Mouse (Mus musculus) hindbrain, embryonic 11.5 days (tissue): Measurements from ENCODE around the gene Dvl1. TPM values are rescaled to one million over a fixed set of nuclear protein-coding genes. Genes with fewer than 3 reads are reported as not detected.
A peak's percentile ranks its signal among the peaks of the same experiment; 100 is the strongest.

Experiments used
- ATAC-seq: fragments of 200-750 bp; cut with Nextera tagmentation; 2 replicates; pipeline ENCODE4 v1.8.0; 2017; ENCODE audit warnings: mild to moderate bottlenecking, moderate TSS enrichment, moderate library complexity; ENCODE audit not compliant: low FRiP score
- DNase-seq: peaks from one replicate; pipeline ENCODE4 v3.0.0-alpha.2; 2015; ENCODE audit warnings: low spot score
- H3K27ac ChIP-seq: fragments of 300-500 bp; sonication (generic); 2 replicates; pipeline ENCODE4 v1.5.1; 2014; ENCODE audit warnings: mild to moderate bottlenecking, low read depth, low read length
- H3K27me3 ChIP-seq: fragments of 300-500 bp; sonication (generic); 2 replicates; pipeline ENCODE4 v1.6.1; 2014; ENCODE audit warnings: mild to moderate bottlenecking, low read length, moderate library complexity, mixed read lengths; ENCODE audit not compliant: control insufficient read depth, insufficient read depth
- H3K36me3 ChIP-seq: fragments of 300-500 bp; sonication (generic); 2 replicates; pipeline ENCODE4 v1.6.1; 2014; ENCODE audit warnings: mild to moderate bottlenecking, low read length, moderate library complexity, mixed read lengths; ENCODE audit not compliant: control insufficient read depth, insufficient read depth
- H3K4me1 ChIP-seq: fragments of 300-500 bp; sonication (generic); replicated peaks from 2 replicates; pipeline ENCODE4 v1.6.1; 2014; ENCODE audit warnings: low read length, mixed read lengths; ENCODE audit not compliant: control insufficient read depth, insufficient read depth
- H3K4me2 ChIP-seq: fragments of 300-500 bp; sonication (generic); replicated peaks from 2 replicates; pipeline ENCODE4 v1.6.1; 2014; ENCODE audit warnings: mild to moderate bottlenecking, low read depth, low read length
- H3K4me3 ChIP-seq: fragments of 300-500 bp; sonication (generic); 2 replicates; pipeline ENCODE4 v1.5.1; 2014; ENCODE audit warnings: low read depth, low read length
- H3K9ac ChIP-seq: fragments of 300-500 bp; sonication (generic); 2 replicates; pipeline ENCODE4 v1.6.1; 2014; ENCODE audit warnings: low read depth, low read length
- H3K9me3 ChIP-seq: fragments of 300-500 bp; sonication (generic); 2 replicates; pipeline ENCODE4 v1.6.1; 2016; ENCODE audit warnings: low read length; ENCODE audit not compliant: control insufficient read depth
- WGBS: fragments of 180-500 bp; shearing (Covaris S2); extraction: QIAGEN DNeasy Blood & Tissue Kit; methylation state at CpG from one replicate; pipeline ENCODE4 v1.1.7; 2014; 5-methylcytosine and 5-hydroxymethylcytosine counted together
- polyA plus RNA-seq: library from polyadenylated mRNA; unstranded; fragments of >200 nt; fragmentation: Nextera tagmentation; extraction: Ambion mirVana; gene quantifications from 2 replicates; pipeline ENCODE4 v1.2.1, GENCODE M21; 2014

Dvl1 gene
- polyA plus RNA-seq, 1 experiment from 2014 or later, result 7.5 TPM

DNA sequence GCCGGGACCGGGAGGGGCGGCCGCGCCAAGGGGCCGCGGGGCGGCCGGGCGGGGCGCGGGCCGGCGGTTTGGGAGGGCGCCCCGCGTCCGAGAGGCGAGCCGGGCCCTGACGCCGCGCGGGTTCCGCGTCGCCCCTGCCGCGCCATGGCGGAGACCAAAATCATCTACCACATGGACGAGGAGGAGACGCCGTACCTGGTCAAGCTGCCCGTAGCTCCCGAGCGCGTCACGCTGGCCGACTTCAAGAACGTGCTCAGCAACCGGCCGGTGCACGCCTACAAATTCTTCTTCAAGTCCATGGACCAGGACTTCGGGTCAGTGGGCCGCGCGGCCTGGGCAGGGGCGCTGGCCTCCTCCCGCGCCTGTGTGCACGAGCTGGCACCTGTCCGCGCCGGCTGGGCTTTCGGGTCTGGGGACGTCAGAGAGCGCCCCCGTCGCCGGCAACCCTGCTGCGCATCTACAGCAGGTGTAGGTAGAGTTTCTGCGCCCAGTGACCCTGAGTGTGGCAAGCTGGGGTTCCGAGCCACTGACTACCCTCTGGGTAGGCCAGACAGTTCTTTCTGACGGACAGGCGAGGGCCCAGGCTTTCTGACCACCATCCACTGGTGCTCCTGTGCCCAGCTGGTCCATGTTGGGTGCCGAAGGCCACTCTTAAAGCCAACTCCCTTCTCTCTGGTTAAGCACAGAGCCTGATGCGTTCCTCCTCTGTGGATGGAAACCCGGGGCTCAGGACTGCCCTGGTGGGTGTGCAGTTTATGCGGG is 570 bp downstream of the Dvl1 start:
- Histone ChIP-seq H3K4me2 (peak overlapping the region; percentile 78), H3K36me3 (no peaks in the 10 kb centered on the region), H3K4me1 (peaks cover 7% of the 10 kb centered on the region), H3K27me3 (no peaks in the 10 kb centered on the region), H3K4me3 (peak overlapping the region; percentile 77), H3K9ac (peak overlapping the region; percentile 92), H3K27ac (peak overlapping the region; percentile 27; the same call in 1 of the 2 replicates), H3K9me3 (no peaks in the 10 kb centered on the region)
- ATAC-seq (peak; percentile 63), DNase-seq (peak; percentile 52)
- WGBS, result 1% methylated on average over 64 of the region's 69 CpGs

DNA sequence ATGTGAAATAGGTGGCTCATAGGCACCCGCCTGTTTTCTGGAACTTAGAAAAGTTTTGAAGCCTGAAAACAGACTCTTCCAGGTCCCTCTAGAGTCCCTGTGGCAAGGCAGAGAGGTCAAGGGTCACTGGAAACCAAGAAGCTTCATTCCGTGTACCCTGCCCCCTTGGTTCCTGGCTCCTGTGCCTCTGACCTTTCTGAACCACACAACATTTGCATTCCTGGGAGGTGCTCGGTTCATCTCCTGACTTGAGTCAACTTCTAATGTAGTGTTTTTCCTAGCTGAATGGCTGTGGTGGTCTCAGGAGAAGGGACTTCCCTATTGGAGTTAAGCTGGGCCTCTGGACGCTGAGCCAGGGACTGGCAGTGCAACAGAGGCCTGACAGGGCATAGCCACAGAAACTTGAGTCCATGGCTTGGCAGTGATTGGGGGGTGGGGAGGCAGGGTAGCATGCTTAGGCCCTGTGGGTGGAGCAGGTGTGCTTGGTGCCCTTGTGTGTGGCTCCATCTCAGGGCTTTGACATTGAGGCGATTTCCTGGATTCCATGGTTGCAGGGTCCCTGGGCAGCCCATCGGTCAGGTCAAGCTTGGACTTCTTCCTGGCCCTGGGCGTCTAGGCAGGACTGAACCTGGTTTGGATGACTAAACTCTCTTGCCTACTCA is 1.4 kb downstream of the Dvl1 start:
- Histone ChIP-seq H3K36me3 (no peaks in the 10 kb centered on the region), H3K9me3 (no peaks in the 10 kb centered on the region), H3K9ac (peak overlapping the region; percentile 92), H3K4me1 (peaks cover 7% of the 10 kb centered on the region), H3K4me3 (peak overlapping the region; percentile 77), H3K27me3 (no peaks in the 10 kb centered on the region), H3K4me2 (peak overlapping the region; percentile 78), H3K27ac (no peak overlapping the region)
- DNase-seq (no peak), ATAC-seq (no peak)
- 59% methylated on average over 7 of the region's 7 CpGs for WGBS

DNA sequence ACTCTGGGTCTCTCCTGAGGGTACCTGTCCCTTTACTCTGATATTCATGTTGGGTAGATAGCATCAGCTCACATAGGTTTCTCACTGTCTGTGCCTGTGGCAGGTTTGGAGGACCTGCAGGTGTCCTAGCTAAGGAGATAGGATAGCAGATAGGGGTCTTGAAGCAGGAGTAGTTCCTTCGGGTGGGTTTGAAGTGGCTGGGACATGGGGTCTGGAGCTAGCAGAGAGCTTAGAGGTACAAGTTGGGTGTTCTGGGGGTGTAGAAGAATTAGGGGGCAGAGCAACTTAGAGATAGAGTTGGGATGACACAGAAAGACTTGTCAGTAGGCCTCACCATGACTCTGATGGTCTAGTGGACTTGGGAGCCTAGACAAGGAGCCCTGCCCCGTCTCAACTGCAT is 2.2 kb downstream of the Dvl1 start:
- H3K9me3 ChIP-seq, result no peaks in the 10 kb centered on the region
- ATAC-seq (no peak), DNase-seq (no peak)
- H3K27ac ChIP-seq, result no peak overlapping the region
- no peak overlapping the region for H3K4me3 ChIP-seq
- no peak overlapping the region for H3K4me2 ChIP-seq
- 95% methylated on average over 2 of the region's 2 CpGs for WGBS
- H3K4me1 ChIP-seq, result peaks cover 7% of the 10 kb centered on the region
- H3K27me3 ChIP-seq, result no peaks in the 10 kb centered on the region
- H3K36me3 ChIP-seq, result no peaks in the 10 kb centered on the region
- no peak overlapping the region for H3K9ac ChIP-seq

DNA sequence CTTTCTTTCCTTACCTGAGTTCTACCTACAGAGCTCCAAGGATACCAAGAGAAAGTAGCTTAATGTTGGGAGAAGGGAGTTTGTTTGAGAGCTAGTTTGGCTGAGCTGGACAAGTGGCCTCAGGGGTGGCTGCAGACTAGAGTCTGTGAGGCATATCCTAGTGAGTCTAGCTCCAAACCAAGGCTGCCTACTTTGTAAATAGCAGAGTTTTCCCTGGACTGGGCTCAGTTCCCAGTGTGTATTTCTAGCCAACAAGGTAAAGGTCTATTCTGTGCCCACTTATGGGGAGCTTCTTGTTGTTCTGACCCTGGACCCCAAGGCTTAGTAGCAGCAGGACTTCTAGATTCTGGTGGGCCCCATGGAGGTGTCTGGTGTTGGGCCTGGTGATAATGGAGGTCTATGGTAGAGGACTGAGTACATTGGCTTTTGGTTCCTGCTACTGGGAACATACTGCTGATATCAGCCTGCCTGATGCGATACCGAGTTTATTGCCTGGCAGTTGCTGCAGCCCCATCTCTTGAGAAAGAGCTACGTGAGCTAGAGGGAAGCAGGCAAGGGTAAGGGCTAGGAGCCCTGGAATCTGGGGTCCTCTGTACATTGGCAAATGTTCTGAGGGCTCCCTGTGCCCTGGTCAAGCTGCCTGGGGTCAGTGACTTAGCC is 2.7 kb downstream of the Dvl1 start:
- Histone ChIP-seq H3K9me3 (no peaks in the 10 kb centered on the region), H3K27me3 (no peaks in the 10 kb centered on the region), H3K27ac (no peak overlapping the region), H3K4me1 (peaks cover 7% of the 10 kb centered on the region), H3K36me3 (no peaks in the 10 kb centered on the region), H3K9ac (no peak overlapping the region), H3K4me2 (no peak overlapping the region), H3K4me3 (no peak overlapping the region)
- ATAC-seq, result no peak
- 92% methylated on average over 3 of the region's 3 CpGs for WGBS
- DNase-seq, result no peak

DNA sequence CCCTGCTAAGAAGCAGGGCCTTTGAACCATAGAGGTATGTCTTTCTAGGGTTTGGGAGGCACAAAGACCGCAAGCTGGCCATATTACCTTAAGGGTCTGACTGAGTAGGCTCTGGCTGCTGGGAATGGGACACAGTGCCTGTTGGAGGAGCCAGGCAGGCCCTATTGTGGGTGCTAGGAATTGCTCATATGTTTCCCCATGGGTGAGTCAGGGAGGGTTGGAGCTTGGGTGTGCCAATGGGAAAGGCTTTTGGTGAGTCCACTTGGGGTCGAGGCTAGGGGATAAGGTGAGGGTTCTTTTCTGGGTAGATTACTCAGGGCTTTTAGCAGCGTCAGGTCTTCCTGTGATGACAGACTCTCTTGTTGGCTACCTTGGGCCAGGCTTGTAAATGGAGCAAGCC is 4.2 kb downstream of the Dvl1 start:
- Histone ChIP-seq H3K27me3 (no peaks in the 10 kb centered on the region), H3K4me1 (peaks cover 7% of the 10 kb centered on the region), H3K9ac (no peak overlapping the region), H3K9me3 (no peaks in the 10 kb centered on the region), H3K36me3 (peaks cover 5% of the 10 kb centered on the region; the same call in 1 of the 2 replicates), H3K27ac (no peak overlapping the region), H3K4me2 (no peak overlapping the region), H3K4me3 (no peak overlapping the region)
- no peak for ATAC-seq
- no peak for DNase-seq
- WGBS, result 86% methylated on average over 3 of the region's 3 CpGs

DNA sequence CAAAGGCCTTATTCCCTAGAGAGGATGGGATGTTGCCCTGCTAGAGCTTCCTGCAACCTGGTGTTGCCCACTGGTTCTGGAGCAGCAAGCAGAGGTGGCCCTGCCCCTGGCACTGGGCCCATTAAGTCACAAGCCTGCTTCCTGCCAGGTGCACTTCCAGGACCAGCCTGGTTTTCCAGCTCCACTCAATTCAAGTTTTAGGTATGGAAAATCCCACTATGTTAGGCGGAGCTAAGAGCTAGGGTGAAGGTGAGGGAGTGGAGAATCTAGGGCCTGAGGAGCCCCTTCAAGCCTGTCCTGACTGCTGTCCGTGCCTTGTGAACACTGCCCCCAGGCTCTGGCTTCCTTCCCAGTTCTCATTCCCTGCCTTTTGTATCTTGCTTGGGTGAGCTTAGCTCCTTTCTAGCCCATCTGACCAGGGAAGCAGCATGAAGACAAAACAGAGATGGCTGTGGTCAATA is 4.8 kb downstream of the Dvl1 start:
- Histone ChIP-seq H3K4me1 (peaks cover 7% of the 10 kb centered on the region), H3K9me3 (no peaks in the 10 kb centered on the region), H3K9ac (no peak overlapping the region), H3K4me3 (no peak overlapping the region), H3K36me3 (peaks cover 5% of the 10 kb centered on the region; the same call in 1 of the 2 replicates), H3K4me2 (no peak overlapping the region), H3K27ac (no peak overlapping the region), H3K27me3 (no peaks in the 10 kb centered on the region)
- 89% methylated on average over 2 of the region's 2 CpGs for WGBS
- ATAC-seq, result no peak
- no peak for DNase-seq

DNA sequence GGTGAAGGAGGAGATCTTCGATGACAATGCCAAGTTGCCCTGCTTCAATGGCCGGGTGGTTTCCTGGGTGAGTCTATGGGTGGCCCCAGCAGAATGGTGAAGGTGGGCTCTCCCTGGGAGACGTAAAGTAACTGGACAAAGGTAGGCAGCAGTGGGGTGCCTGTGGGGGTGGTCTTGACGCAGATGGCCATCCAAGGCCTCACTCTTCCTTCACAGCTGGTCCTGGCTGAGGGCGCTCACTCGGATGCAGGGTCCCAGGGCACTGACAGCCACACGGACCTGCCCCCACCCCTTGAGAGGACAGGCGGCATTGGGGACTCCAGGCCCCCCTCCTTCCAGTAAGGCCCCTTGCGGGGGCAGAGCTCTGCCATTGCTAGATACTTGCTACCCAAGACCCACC is 6.2 kb downstream of the Dvl1 start:
- peaks cover 9% of the 10 kb centered on the region; the same call in 1 of the 2 replicates for H3K36me3 ChIP-seq
- WGBS, result 94% methylated on average over 9 of the region's 9 CpGs

DNA sequence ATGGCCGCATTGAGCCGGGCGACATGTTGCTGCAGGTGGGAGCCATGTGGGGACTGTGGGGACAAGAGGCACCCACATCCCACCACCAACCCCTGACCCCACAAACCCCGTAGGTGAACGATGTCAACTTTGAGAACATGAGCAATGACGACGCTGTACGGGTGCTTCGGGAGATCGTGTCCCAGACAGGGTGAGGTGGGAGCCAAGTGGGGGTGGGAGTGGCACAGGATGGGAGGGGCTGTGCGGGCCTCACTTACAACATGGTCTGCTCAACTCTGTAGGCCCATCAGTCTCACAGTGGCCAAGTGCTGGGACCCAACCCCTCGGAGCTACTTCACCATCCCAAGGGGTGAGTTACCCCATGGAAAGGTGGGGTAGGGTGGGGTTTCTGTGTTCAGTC is 7.8 kb downstream of the Dvl1 start:
- H3K27ac ChIP-seq, result no peak overlapping the region
- WGBS, result 94% methylated on average over 12 of the region's 12 CpGs
- H3K9ac ChIP-seq, result no peak overlapping the region
- DNase-seq, result no peak
- ATAC-seq, result no peak
- H3K4me3 ChIP-seq, result no peak overlapping the region
- no peaks in the 10 kb centered on the region for H3K27me3 ChIP-seq
- H3K4me1 ChIP-seq, result no peaks in the 10 kb centered on the region
- H3K9me3 ChIP-seq, result no peaks in the 10 kb centered on the region
- H3K36me3 ChIP-seq, result peaks cover 9% of the 10 kb centered on the region; the same call in 1 of the 2 replicates
- no peak overlapping the region for H3K4me2 ChIP-seq

More for the DNA sequence above, 6.2 kb downstream of the Dvl1 start:
- Histone ChIP-seq H3K9me3 (no peaks in the 10 kb centered on the region), H3K4me3 (no peak overlapping the region), H3K27me3 (no peaks in the 10 kb centered on the region), H3K4me1 (peaks cover 6% of the 10 kb centered on the region), H3K4me2 (no peak overlapping the region), H3K9ac (no peak overlapping the region), H3K27ac (no peak overlapping the region)
- ATAC-seq (no peak), DNase-seq (no peak)
